Mouse (Mus musculus) CH12.LX (cell line): ENCODE measurements at regions not wholly inside any gene's neighbourhood (a gene's known extent, or its start where the extent isn't known, plus 50 kb on each side); places are given as distances from the start of the nearest gene placed in this dataset.

Experiments
- DNase-seq: peaks from one replicate; pipeline ENCODE4 v3.0.0-alpha.2; 2013; ENCODE audit errors: extremely low read depth
- H3K27ac ChIP-seq: 2 replicates; pipeline ENCODE4 v1.5.1; 2012; ENCODE audit warnings: low read depth, mild to moderate bottlenecking, control low read depth, moderate library complexity; ENCODE audit not compliant: insufficient read depth
- H3K27me3 ChIP-seq: replicated peaks from 2 replicates; pipeline ENCODE3; 2012; ENCODE audit warnings: inconsistent platforms
- H3K36me3 ChIP-seq, 2 experiments: replicated peaks in 1 of 2; 2 replicates each; pipeline versions ENCODE3 to v1.6.1; 2012; ENCODE audit warnings: inconsistent platforms in 1 of 2, low read length in 1 of 2, mild to moderate bottlenecking in 1 of 2, mixed read lengths in 1 of 2, moderate library complexity in 1 of 2; ENCODE audit not compliant: control insufficient read depth in 1 of 2, insufficient read depth in 1 of 2
- H3K4me1 ChIP-seq, 2 experiments: 2 replicates each; pipeline ENCODE4 v1.6.1; 2012; ENCODE audit warnings: inconsistent platforms in 1 of 2, moderate library complexity in 1 of 2; ENCODE audit not compliant: insufficient read depth in 2 of 2, control insufficient read depth in 1 of 2
- H3K4me2 ChIP-seq: 2 replicates; pipeline ENCODE4 v1.6.1; 2012; ENCODE audit warnings: low read depth, mild to moderate bottlenecking, control low read depth; ENCODE audit not compliant: poor library complexity, insufficient read depth, severe bottlenecking
- H3K4me3 ChIP-seq, 3 experiments: fragments of 150-350 bp in 1 of 3; sonication (generic) in 1 of 3; replicated peaks in 1 of 3; 2 replicates each; pipeline versions ENCODE3 to v1.5.1; 2011 to 2012; ENCODE audit warnings: low read depth in 2 of 3, low read length in 2 of 3, mild to moderate bottlenecking in 2 of 3, moderate library complexity in 2 of 3, control low read depth in 1 of 3, improper control_type of control experiment in 1 of 3, inconsistent platforms in 1 of 3, mixed read lengths in 1 of 3; ENCODE audit not compliant: poor library complexity in 1 of 3
- H3K79me2 ChIP-seq: replicated peaks from 2 replicates; pipeline ENCODE4 v1.6.1; 2012; ENCODE audit warnings: mild to moderate bottlenecking, moderate library complexity; ENCODE audit not compliant: control insufficient read depth, poor library complexity, insufficient read depth, severe bottlenecking; ENCODE audit errors: extremely low read depth
- H3K9ac ChIP-seq: 2 replicates; pipeline ENCODE4 v1.6.1; 2012; ENCODE audit warnings: low read depth, mild to moderate bottlenecking, control low read depth, moderate library complexity; ENCODE audit not compliant: insufficient read depth
- H3K9me3 ChIP-seq: replicated peaks from 2 replicates; pipeline ENCODE3; 2012; ENCODE audit warnings: low read length, inconsistent platforms, mixed read lengths
- BHLHE40 ChIP-seq: IDR thresholded peaks from 2 replicates; pipeline ENCODE4 v1.6.1; 2011; ENCODE audit warnings: mild to moderate bottlenecking, low read depth, low read length, improper control_type of control experiment
- CHD1 ChIP-seq: IDR thresholded peaks from 2 replicates; pipeline ENCODE4 v1.6.1; 2012; ENCODE audit warnings: low read depth, low read length, improper control_type of control experiment, inconsistent platforms
- CHD2 ChIP-seq: IDR thresholded peaks from 2 replicates; pipeline ENCODE4 v1.6.1; 2011; ENCODE audit warnings: low read length, improper control_type of control experiment
- CTCF ChIP-seq, 2 experiments: IDR thresholded peaks in 1 of 2; conservative IDR thresholded peaks in 1 of 2; 2 replicates each; pipeline ENCODE4 v1.5.1; 2011 to 2012; ENCODE audit warnings: low read depth in 2 of 2, low read length in 2 of 2, improper control_type of control experiment in 1 of 2, inconsistent platforms in 1 of 2, mild to moderate bottlenecking in 1 of 2, moderate library complexity in 1 of 2
- ELF1 ChIP-seq: IDR thresholded peaks from 2 replicates; pipeline ENCODE4 v1.6.1; 2014; ENCODE audit warnings: low read depth, mild to moderate bottlenecking, inconsistent platforms, low read length, improper control_type of control experiment
- ETS1 ChIP-seq: conservative IDR thresholded peaks from 2 replicates; pipeline ENCODE4 v1.6.1; 2012; ENCODE audit warnings: low read depth, mild to moderate bottlenecking, inconsistent platforms, low read length, improper control_type of control experiment, moderate library complexity
- GABPA ChIP-seq: IDR thresholded peaks from 2 replicates; pipeline ENCODE4 v1.6.1; 2012; ENCODE audit warnings: low read depth, low read length, improper control_type of control experiment, inconsistent platforms; ENCODE audit not compliant: insufficient replicate concordance
- IRF4 ChIP-seq: IDR thresholded peaks from 2 replicates; pipeline ENCODE4 v1.6.1; 2014; ENCODE audit warnings: low read depth, mild to moderate bottlenecking, inconsistent platforms, low read length, improper control_type of control experiment
- KAT2A ChIP-seq: IDR thresholded peaks from 2 replicates; pipeline ENCODE4 v1.6.1; 2012; ENCODE audit warnings: low read length, improper control_type of control experiment, inconsistent platforms; ENCODE audit not compliant: insufficient replicate concordance
- MAZ ChIP-seq: IDR thresholded peaks from 2 replicates; pipeline ENCODE4 v1.6.1; 2012; ENCODE audit warnings: low read depth, mild to moderate bottlenecking, inconsistent platforms, low read length, improper control_type of control experiment, moderate library complexity
- MXI1 ChIP-seq: IDR thresholded peaks from 2 replicates; pipeline ENCODE4 v1.6.1; 2011; ENCODE audit warnings: mild to moderate bottlenecking, low read depth, low read length, improper control_type of control experiment
- MYC ChIP-seq: IDR thresholded peaks from 2 replicates; pipeline ENCODE4 v1.6.1; 2011; ENCODE audit warnings: low read depth, mild to moderate bottlenecking, improper control_type of control experiment, low read length
- NELFE ChIP-seq: IDR thresholded peaks from 2 replicates; pipeline ENCODE4 v1.6.1; 2011; ENCODE audit warnings: low read depth, low read length, improper control_type of control experiment
- POLR2AphosphoS2 ChIP-seq: IDR thresholded peaks from 2 replicates; pipeline ENCODE4 v1.6.1; 2011; ENCODE audit warnings: low read depth, low read length, improper control_type of control experiment
- RAD21 ChIP-seq: IDR thresholded peaks from 2 replicates; pipeline ENCODE4 v1.6.1; 2011; ENCODE audit warnings: low read depth, mild to moderate bottlenecking, low read length, improper control_type of control experiment, moderate library complexity
- SMC3 ChIP-seq: IDR thresholded peaks from 2 replicates; pipeline ENCODE4 v1.6.1; 2011; ENCODE audit warnings: low read depth, low read length, improper control_type of control experiment
- TBP ChIP-seq: conservative IDR thresholded peaks from 2 replicates; pipeline ENCODE4 v1.6.1; 2011; ENCODE audit warnings: low read depth, low read length, improper control_type of control experiment
- TCF12 ChIP-seq: IDR thresholded peaks from 2 replicates; pipeline ENCODE4 v1.6.1; 2014; ENCODE audit warnings: low read depth, mild to moderate bottlenecking, inconsistent platforms, low read length, improper control_type of control experiment
- UBTF ChIP-seq: IDR thresholded peaks from 2 replicates; pipeline ENCODE4 v1.6.1; 2012; ENCODE audit warnings: low read depth, mild to moderate bottlenecking, inconsistent platforms, low read length, improper control_type of control experiment, moderate library complexity
- USF1 ChIP-seq: IDR thresholded peaks from 2 replicates; pipeline ENCODE4 v1.6.1; 2014; ENCODE audit warnings: low read depth, mild to moderate bottlenecking, inconsistent platforms, low read length, improper control_type of control experiment
- USF2 ChIP-seq: conservative IDR thresholded peaks from 2 replicates; pipeline ENCODE4 v1.6.1; 2011; ENCODE audit warnings: low read depth, low read length, improper control_type of control experiment
- ZC3H11A ChIP-seq: IDR thresholded peaks from 2 replicates; pipeline ENCODE4 v1.6.1; 2012; ENCODE audit warnings: low read depth, mild to moderate bottlenecking, inconsistent platforms, low read length, improper control_type of control experiment
- ZKSCAN1 ChIP-seq: IDR thresholded peaks from 2 replicates; pipeline ENCODE4 v1.6.1; 2012; ENCODE audit warnings: low read depth, inconsistent platforms, low read length, improper control_type of control experiment, borderline replicate concordance
- ZMIZ1 ChIP-seq: IDR thresholded peaks from 2 replicates; pipeline ENCODE4 v1.6.1; 2012; ENCODE audit warnings: low read depth, mild to moderate bottlenecking, inconsistent platforms, low read length, improper control_type of control experiment
- dilution Hi-C: fragments of 300-500 bp; cut with MboI; formaldehyde crosslinking; loops from 2 replicates; pipeline ENCODE4 v1.14.3; 2020; ENCODE audit warnings: low sequenced_read_pairs; ENCODE audit not compliant: extremely low pct_unique_long_range_greater_than_20kb, extremely low pct_ligation_motif_present
- in situ Hi-C: fragments of 300-500 bp; cut with MboI; formaldehyde crosslinking; loops from 3 replicates; pipeline ENCODE4 v1.14.3; 2019; ENCODE audit warnings: low sequenced_read_pairs, low pct_ligation_motif_present, low pct_unique_long_range_greater_than_20kb, mixed read lengths

DNA sequence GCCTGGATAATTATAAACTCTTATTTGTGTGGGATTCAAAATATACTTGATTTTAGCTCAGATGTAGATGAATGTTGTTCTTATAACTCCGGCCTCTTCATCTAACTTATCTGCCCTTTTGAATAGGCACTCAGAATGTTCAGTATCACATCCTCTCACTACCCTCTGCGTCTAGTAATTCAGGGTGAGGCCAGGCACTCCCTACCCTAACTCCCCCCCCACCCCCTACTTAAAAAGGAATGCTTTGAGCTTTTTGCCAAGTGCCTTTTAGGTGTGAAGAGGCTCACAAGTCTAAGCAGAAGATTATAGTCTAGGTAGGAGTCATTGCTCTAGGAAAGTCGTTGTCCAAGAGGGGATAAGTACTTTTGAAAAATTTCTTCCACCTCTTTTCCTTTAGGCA lies 111.9 kb downstream of the Gm21750 start:
- in situ Hi-C loops: no loop called here
- H3K4me3 ChIP-seq: no peak overlapping the region
- dilution Hi-C loops: no loop called here
- peaks cover 0 to 5% of the 10 kb centered on the region in 2 experiments; a peak in 1 of 4 replicates for H3K4me1 ChIP-seq
- no peak for DNase-seq
- H3K36me3 ChIP-seq: no peaks in the 10 kb centered on the region
- no peaks in the 10 kb centered on the region for H3K27me3 ChIP-seq
- H3K27ac ChIP-seq: no peak overlapping the region
- H3K9ac ChIP-seq: no peak overlapping the region
- TF ChIP-seq CTCF (conservative IDR thresholded peaks at IDR 0.05 in 1 of 2, IDR thresholded peaks at IDR 0.05 in 1 of 2; ENCODE audit: low read depth in 2 of 2, low read length in 2 of 2) (no peak), TBP (no peak), POLR2AphosphoS2 (no peak), ELF1 (no peak), GABPA (no peak), CHD1 (no peak), USF2 (no peak), KAT2A (no peak), SMC3 (no peak), RAD21 (no peak), USF1 (no peak), MXI1 (no peak), TCF12 (no peak), MAZ (no peak), CHD2 (no peak), ZKSCAN1 (no peak), BHLHE40 (no peak)
- H3K9me3 ChIP-seq: no peaks in the 10 kb centered on the region
- H3K4me2 ChIP-seq: no peak overlapping the region
- no peaks in the 10 kb centered on the region for H3K79me2 ChIP-seq

DNA sequence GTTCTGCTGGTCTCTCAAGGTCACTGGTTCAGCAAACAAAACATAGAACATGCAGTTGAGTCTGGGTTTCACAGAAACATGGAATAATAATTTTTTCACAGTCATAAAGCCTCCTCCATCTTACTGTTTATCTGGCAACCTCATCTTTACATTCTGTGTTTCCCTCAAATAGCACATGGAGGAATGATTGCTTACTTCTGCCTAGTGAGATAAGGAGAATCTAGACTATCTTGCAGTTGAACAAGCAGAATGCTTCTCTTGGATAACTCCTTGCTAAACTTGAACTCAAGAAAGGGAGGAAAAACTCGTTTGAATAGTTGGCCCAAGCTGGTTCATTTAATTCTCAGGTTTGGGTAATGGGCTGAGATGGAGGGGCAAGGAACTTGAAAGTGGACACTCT lies 112.8 kb downstream of the Gm21750 start:
- H3K4me1 ChIP-seq: peaks cover 0 to 5% of the 10 kb centered on the region in 2 experiments; a peak in 1 of 4 replicates
- H3K9me3 ChIP-seq: no peaks in the 10 kb centered on the region
- H3K4me2 ChIP-seq: no peak overlapping the region
- H3K27me3 ChIP-seq: no peaks in the 10 kb centered on the region
- no peak for DNase-seq
- H3K9ac ChIP-seq: no peak overlapping the region
- TF ChIP-seq SMC3: no peak
- H3K27ac ChIP-seq: no peak overlapping the region
- no peaks in the 10 kb centered on the region for H3K36me3 ChIP-seq
- H3K79me2 ChIP-seq: no peaks in the 10 kb centered on the region
- in situ Hi-C loops: no loop called here
- dilution Hi-C loops: no loop called here
- no peak overlapping the region for H3K4me3 ChIP-seq

DNA sequence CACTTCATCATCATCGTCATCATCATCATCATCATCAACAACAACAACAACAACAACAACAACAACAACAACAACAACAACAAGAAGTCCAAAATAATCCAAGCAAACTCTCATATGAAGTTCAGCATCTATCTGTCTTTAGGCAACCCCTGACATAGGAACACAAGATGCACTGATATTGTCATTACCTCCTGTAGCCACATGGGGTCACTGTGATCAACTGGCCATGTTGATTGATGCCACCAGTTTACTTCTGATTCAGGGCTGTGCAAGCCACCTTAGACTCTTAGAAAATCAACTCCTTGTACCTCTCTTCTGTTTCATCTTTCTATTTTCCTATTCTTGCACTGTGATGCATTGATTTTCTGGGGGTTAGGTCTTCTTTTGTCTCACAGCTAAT lies 115.0 kb downstream of the Gm21750 start:
- no peaks in the 10 kb centered on the region for H3K27me3 ChIP-seq
- no peaks in the 10 kb centered on the region for H3K36me3 ChIP-seq
- no peak overlapping the region for H3K4me3 ChIP-seq
- TF ChIP-seq IRF4 (no peak), USF2 (no peak), CTCF (conservative IDR thresholded peaks at IDR 0.05 in 1 of 2, IDR thresholded peaks at IDR 0.05 in 1 of 2; ENCODE audit: low read depth in 2 of 2, low read length in 2 of 2) (peak; percentile 74 to 83), ETS1 (no peak), SMC3 (peak; percentile 90), ZMIZ1 (no peak), MYC (no peak), UBTF (no peak), RAD21 (peak; percentile 88), ZC3H11A (peak; percentile 69; the same call in 1 of the 2 replicates), USF1 (no peak), NELFE (no peak)
- no peaks in the 10 kb centered on the region for H3K79me2 ChIP-seq
- no peak overlapping the region for H3K9ac ChIP-seq
- dilution Hi-C loops (no loop called here), in situ Hi-C loops (no loop called here)
- H3K9me3 ChIP-seq: no peaks in the 10 kb centered on the region
- H3K27ac ChIP-seq: no peak overlapping the region
- DNase-seq: peak; percentile 76
- H3K4me1 ChIP-seq: peaks cover 0 to 5% of the 10 kb centered on the region in 2 experiments; a peak in 1 of 4 replicates
- H3K4me2 ChIP-seq: no peak overlapping the region
